Mouse (Mus musculus) left cerebral cortex, postnatal 4 days (tissue): ENCODE measurements around the gene Omg. TPM values are rescaled to one million over a fixed set of nuclear protein-coding genes. Genes with fewer than 3 reads are reported as not detected.

Source experiments
- DNase-seq: peaks from one replicate; pipeline ENCODE4 v3.0.0-alpha.2; 2022
- intact Hi-C: fragments of 180-260 bp; cut with DNase I; formaldehyde crosslinking; loops from one replicate; pipeline ENCODE4 v1.15.1; 2025
- total RNA-seq, 2 experiments: library from RNA; stranded (reverse); gene quantifications; 2 replicates each; pipeline ENCODE4 v1.2.3; 2021

Omg gene
- total RNA-seq, 2 experiments from 2014 or later: 22.2 to 26.0 TPM

DNA sequence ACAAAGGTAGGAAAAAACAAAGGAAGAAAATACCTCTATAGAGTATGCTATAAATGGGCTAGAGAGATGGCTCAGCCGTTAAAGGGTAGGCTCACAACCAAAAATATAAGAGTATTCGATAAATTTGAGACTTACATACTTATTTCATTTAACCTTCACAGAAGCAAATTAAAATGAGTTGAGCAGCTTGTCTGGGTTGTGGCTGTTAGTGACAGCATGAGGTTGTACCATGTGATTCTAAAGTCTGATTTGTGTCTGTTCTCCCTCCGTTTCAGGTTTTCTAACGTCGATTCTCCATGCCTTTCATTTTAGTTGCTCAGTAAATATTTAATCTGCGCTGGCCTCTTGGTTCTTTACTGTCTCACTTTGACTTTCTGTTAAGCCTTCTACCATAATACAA, 15.4 kb upstream of the Omg start:
- DNase-seq: no peak
- intact Hi-C loops: no loop called here

DNA sequence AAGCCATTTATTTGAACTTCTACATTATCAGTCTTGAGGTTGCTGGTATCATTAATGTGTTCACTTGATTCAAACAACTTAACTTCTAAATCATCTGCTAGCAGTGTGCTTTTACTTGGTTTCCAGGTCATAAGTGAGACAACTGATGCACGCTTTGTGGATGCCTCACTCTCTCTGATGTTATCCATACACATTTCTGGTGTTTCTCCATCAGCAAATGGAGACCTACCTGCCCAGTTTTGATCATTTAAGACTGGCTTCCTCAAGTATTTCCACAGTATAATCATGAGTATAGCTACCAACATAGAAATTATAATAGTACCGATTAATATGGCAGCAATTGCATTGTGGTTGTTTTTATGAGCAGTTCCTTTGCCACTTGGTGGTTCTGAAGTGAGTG, 11.9 kb upstream of the Omg start:
- intact Hi-C loops: no loop called here
- no peak for DNase-seq

- DNase-seq: peak; percentile 4
- intact Hi-C loops: no loop called here
These were observed 11.4 kb upstream of the Omg start for GRCm38 (mm10) chr11:79515331-79515730.

DNA sequence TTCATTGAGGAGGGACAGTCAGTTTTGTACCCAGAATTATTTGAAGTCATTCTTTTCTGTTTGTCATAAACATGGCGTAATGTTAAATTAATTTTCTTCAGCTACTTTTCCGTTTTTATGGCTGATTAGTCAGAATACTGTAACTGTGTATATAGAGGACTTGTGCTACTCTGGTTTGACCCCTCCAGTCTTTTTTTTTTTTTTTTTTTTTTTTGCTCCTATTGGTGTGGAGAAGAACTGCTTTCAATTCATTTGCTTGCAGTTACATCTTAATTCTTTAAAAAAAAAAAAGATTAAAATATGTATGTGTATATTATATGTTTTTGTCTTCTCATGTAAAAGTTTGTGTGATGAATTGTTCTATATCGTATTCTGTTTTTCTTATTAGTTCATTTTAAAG, 8.1 kb upstream of the Omg start:
- intact Hi-C loops: no loop called here
- no peak for DNase-seq

DNA sequence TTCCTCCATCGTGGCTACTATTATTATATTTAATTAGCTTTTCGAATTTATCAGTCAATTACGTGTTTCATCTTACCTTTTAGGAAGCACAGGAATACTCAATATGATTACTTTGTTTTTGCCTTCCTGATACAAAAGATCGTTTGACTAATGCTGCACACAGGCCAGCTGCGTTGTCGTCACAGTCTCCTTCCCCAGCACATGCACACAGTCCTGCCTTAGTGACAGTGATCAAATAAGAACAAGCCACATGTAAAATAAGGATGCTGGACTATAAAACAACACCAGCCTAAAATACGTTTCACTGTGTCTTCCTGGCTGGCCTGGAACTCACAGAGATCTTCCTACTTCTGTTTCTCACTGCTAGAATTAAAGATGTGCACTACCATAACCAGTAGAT, 622 bp upstream of the Omg start:
- intact Hi-C loops: no loop called here
- no peak for DNase-seq

DNA sequence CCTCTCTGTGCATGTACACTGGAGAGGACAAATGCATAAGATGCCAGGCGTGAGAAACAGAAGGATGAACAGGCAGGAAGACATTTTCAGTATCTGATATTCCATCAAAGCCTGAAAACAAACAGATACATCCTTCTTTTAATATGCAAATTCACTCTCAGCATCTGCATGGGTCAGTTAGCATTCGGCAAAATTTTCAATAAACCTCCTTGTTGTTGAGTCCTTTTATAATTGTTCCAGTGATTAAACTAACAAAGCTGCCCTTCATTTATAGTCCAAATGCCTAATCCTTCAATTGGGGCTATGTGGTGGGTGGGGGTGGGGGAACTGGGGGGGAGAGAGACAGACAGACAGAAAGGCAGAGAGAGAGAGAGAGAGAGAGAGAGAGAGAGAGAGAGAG, 967 bp downstream of the Omg start:
- no peak for DNase-seq
- intact Hi-C loops: no loop called here

- intact Hi-C loops: no loop called here
- DNase-seq: no peak
These were observed 8.7 kb downstream of the Omg start for GRCm38 (mm10) chr11:79494976-79495800.

- DNase-seq: no peak
- intact Hi-C loops: no loop called here
These were observed 19.2 kb downstream of the Omg start for GRCm38 (mm10) chr11:79484721-79485120.

GRCm38 (mm10) chr11:79483876-79484528, 19.9 kb downstream of the Omg start:
- intact Hi-C loops: no loop called here
- no peak for DNase-seq

- no peak for DNase-seq
These were observed 20.5 kb downstream of the Omg start for GRCm38 (mm10) chr11:79483392-79483791.

GRCm38 (mm10) chr11:79468097-79468496, 35.8 kb downstream of the Omg start:
- DNase-seq: no peak
- intact Hi-C loops: loop anchor here (10.0 kb wide), 1 partner anchor 107 kb away; no protein-coding TSS in a partner anchor

More at GRCm38 (mm10) chr11:79483392-79483791, 20.5 kb downstream of the Omg start:
- intact Hi-C loops: no loop called here

DNA sequence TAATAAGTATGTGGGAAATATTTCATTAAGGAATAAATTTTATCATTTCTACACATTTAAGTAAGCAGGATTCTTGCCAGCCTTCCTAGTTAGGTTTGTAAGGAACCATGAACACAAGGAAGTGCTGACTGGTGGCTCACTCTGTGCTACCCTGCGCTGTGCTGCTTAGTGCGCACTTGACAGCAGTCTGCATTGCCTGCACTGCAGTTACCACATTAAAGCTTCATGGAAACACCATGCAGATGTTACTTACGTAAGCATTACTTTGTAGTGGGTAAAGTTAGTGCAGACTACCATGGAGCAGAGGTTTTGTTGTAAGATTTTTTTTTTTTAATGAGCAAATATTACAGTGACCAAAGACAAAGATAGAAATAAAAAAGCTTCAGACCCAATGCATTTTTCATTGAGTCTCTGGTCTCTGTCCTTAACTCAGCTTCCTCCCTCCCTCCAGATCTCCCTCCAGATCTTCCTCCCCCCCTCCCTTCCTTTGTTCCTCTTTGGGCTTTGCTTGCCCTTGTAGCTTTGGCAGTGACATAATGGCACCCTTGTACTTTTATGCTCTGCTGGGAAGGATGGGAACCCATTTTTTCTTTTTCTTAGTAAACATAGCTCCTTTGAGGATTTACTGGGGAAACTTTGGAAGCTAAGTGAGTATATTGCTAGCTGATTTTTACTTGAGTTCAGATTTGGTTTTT, 43.0 kb downstream of the Omg start:
- DNase-seq: no peak
- intact Hi-C loops: loop anchor here (10.0 kb wide), 1 partner anchor 114 kb away; no protein-coding TSS in a partner anchor

DNA sequence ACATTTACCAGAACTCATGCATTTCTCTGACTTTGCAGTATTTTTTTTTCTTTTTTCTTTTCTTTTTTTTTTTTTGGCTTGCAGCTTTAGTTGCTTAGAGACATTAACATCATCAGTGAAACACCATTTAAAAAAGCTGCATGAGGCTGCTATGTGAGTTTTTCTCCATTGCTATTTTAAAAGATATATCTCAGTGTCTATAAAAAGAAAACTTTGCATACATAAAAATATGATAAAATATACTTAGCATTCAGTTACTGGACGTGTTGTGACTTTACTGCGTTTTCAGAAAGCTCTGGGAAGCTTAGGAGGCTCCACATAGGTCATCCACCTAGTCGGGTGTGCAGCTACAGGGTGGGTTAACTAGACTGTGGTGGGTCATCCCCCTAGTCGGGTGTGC, 44.0 kb downstream of the Omg start:
- intact Hi-C loops: loop anchor here (10.0 kb wide), 1 partner anchor 115 kb away; no protein-coding TSS in a partner anchor
- DNase-seq: no peak

DNA sequence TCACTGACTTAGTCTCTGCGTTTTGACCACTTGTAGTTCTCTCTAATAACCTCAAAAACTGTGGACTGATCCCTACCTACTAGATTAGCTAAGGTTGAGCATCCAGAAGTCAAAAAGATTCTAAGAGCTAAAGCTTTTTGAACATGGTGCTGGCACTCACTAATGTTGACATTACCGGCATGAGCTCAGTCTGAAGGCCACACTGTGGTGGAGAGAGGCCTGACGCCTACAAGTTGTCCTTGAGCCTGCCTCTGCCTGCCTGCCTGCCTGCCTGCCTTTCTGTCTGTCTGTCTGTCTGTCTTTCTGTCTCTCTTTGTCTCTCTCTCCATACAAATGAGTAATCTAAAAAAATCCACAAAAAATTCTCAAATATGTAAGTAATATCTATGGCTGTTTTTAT, 46.0 kb downstream of the Omg start:
- intact Hi-C loops: no loop called here
- DNase-seq: no peak

DNA sequence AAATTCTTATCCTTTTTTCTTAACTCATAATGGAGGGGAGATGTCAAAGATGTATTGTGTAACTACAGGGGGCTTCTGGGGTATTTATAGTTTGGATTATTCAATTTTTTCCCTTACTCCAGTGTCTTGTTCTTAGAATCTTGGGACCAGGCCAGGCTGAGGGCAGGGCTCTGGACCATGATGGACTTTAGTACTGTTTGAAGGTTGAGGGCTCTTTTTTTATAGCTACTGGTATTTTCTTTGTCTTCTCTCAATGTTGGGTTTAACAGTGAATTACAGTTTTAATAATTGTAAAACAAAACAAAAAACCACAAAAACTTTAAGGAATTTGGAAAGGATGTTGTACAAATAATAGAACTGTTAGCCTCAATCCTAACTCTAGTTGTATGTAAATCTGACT, 50.9 kb downstream of the Omg start:
- DNase-seq: peak; percentile 5
- intact Hi-C loops: no loop called here

Other genes starting within 250 kb of the Omg start
- 100 to 1,000 TPM; 154 to 166 TPM for gene Wsb1, start 249.4 kb downstream of the Omg start, total RNA-seq
- gene Gm9964, start 207.2 kb downstream of the Omg start, total RNA-seq: under 1 TPM in 1 of 2 experiments, not detected in 1; 0.52 TPM
- gene Nf1, start 164.4 kb downstream of the Omg start, total RNA-seq: 100 to 1,000 TPM; 102 to 107 TPM
- gene Evi2b, start 19.7 kb upstream of the Omg start, total RNA-seq: under 1 TPM; 0.60 to 0.79 TPM
- not detected for gene Evi2, start 26.5 kb upstream of the Omg start, total RNA-seq
- gene Evi2a, start 26.5 kb upstream of the Omg start, total RNA-seq: 1 to 10 TPM; 1.6 to 3.4 TPM
- 100 to 1,000 TPM; 142 to 144 TPM for gene Rab11fip4, start 87.1 kb upstream of the Omg start, total RNA-seq